Mouse (Mus musculus) limb, embryonic 11.5 days (tissue): Measurements from ENCODE around the gene Abcc4. TPM values are rescaled to one million over a fixed set of nuclear protein-coding genes. Genes with fewer than 3 reads are reported as not detected.

Experiments used
- ATAC-seq: fragments of 200-750 bp; cut with Nextera tagmentation; 2 replicates; pipeline ENCODE4 v1.8.0; 2017; ENCODE audit warnings: low read depth; ENCODE audit not compliant: insufficient number of reproducible peaks, low FRiP score, low TSS enrichment
- DNase-seq: peaks from one replicate; pipeline ENCODE4 v3.0.0-alpha.2; 2015; ENCODE audit warnings: low spot score
- H3K27ac ChIP-seq: fragments of 300-500 bp; sonication (generic); replicated peaks from 2 replicates; pipeline ENCODE4 v1.5.1; 2014; ENCODE audit warnings: low read depth, mild to moderate bottlenecking, low read length
- H3K27me3 ChIP-seq: fragments of 300-500 bp; sonication (generic); 2 replicates; pipeline ENCODE4 v1.6.1; 2014; ENCODE audit warnings: mild to moderate bottlenecking, low read length, mixed read lengths; ENCODE audit not compliant: control insufficient read depth, insufficient read depth
- H3K36me3 ChIP-seq: fragments of 300-500 bp; sonication (generic); 2 replicates; pipeline ENCODE4 v1.6.1; 2014; ENCODE audit warnings: mild to moderate bottlenecking, low read length, moderate library complexity, mixed read lengths; ENCODE audit not compliant: control insufficient read depth, insufficient read depth
- H3K4me1 ChIP-seq: fragments of 300-500 bp; sonication (generic); 2 replicates; pipeline ENCODE4 v1.6.1; 2014; ENCODE audit warnings: low read length, mixed read lengths; ENCODE audit not compliant: control insufficient read depth, insufficient read depth
- H3K4me2 ChIP-seq: fragments of 300-500 bp; sonication (generic); 2 replicates; pipeline ENCODE4 v1.6.1; 2014; ENCODE audit warnings: low read depth, mild to moderate bottlenecking, moderate library complexity; ENCODE audit not compliant: severe bottlenecking
- H3K4me3 ChIP-seq: fragments of 300-500 bp; sonication (generic); 2 replicates; pipeline ENCODE4 v1.5.1; 2014; ENCODE audit warnings: low read depth, low read length
- H3K9ac ChIP-seq: fragments of 300-500 bp; sonication (generic); 2 replicates; pipeline ENCODE4 v1.6.1; 2014; ENCODE audit warnings: mild to moderate bottlenecking, low read length
- H3K9me3 ChIP-seq: fragments of 300-500 bp; sonication (generic); 2 replicates; pipeline ENCODE4 v1.6.1; 2016; ENCODE audit warnings: low read length; ENCODE audit not compliant: control insufficient read depth
- WGBS: fragments of 180-500 bp; shearing (Covaris S2); extraction: QIAGEN DNeasy Blood & Tissue Kit; methylation state at CpG from one replicate; pipeline ENCODE4 v1.1.7; 2014; 5-methylcytosine and 5-hydroxymethylcytosine counted together
- polyA plus RNA-seq: library from polyadenylated mRNA; unstranded; fragments of >200 nt; fragmentation: Nextera tagmentation; extraction: Ambion mirVana; gene quantifications from 2 replicates; pipeline ENCODE4 v1.2.1, GENCODE M21; 2014

Abcc4 gene
- 2.9 TPM in 2 replicates for polyA plus RNA-seq

DNA sequence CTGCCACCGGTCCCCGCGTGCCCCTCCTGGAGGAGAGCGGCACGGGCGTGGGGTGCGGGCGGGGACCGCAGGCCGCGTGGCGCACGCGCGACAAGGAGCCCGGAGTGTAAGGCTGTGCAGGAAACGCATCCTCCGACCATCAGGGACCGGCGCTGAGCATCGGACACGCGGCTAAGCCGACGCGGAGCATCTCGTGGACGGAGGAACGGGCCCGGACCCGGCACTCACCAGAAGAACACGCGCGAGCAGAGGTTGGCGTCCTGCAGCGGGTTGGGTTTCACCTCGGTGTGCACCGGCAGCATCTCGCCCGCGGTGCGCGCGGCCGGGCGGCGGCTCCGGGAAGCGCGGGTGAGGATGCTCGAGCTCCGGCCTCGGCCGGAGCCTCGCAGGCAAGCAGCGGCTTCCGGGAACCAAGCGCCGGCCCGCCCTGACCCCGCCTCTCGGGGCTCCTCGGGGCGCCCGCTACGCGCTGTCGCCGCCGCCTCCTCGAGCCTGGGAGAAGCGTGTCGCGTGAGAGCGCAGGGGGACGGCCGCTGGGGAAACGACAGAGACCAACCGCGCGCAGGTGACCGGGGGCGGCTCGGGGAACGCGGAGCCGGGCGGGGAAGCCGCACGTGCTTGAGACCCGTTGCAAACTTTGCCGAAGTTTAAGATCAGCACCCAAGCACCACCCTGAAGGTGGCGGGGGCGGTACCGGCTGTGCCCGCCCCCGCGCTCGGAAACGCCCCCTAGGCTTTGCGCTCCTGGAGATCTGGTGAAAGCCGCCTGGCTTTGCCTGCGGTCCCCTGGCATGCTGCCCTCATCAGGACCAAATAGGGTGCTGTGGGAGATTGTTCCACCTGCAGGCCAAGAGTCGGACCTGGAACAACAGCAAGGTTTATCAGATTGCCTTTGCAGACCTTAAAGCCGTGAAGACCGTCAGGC lies at the start of gene Abcc4:
Gene Abcc4 (minus strand): TSS at position 412 of the 924 bp plus-strand sequence.
- Histone ChIP-seq H3K4me2 (peak within 1 kb of the TSS; percentile 99), H3K36me3 (no peaks in the 10 kb centered on the region), H3K4me1 (0 out of 2 replicates have a peak, but pooled peaks cover 12% of the 10 kb centered on the region), H3K4me3 (peak within 1 kb of the TSS; percentile 59), H3K27ac (no peak within 1 kb of the TSS), H3K9ac (peak within 1 kb of the TSS; percentile 59), H3K9me3 (no peaks in the 10 kb centered on the region), H3K27me3 (peaks cover 32% of the 10 kb centered on the region)
- WGBS: under 1% methylated on average over 106 of the region's 106 CpGs
- DNase-seq: peak; percentile 76
- ATAC-seq: peak; percentile 48; the same call in 1 of the 2 replicates

DNA sequence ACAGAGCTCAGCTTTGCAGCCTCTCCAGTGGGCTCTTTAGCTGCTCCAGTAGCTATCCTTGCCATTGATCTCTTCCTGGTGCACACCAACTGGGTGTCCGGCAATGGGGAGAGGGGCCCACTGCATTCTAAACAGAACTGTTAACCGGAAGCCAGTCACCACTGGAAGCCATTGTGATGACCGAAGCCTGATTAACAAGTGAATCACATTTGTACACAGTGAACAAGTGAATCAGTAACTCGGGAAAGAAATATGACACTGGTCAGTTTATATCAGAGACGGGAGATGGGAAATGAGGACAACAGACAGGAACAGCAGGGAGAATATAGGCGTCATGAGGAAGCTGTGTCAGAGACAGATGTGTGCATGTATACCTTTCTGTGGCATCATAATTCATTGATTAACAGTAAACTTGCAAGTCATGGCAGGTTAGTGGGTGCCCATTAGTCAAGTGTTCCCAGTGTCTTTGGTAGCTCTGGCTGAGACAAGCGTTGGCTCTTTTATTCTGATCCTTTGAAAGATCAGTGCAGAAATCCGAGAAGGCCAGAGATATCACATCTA lies 45.3 kb upstream of the Abcc4 start:
- Histone ChIP-seq H3K27me3 (no peaks in the 10 kb centered on the region), H3K4me2 (no peak overlapping the region), H3K4me1 (no peaks in the 10 kb centered on the region), H3K27ac (no peak overlapping the region), H3K4me3 (no peak overlapping the region), H3K36me3 (no peaks in the 10 kb centered on the region), H3K9me3 (no peaks in the 10 kb centered on the region), H3K9ac (no peak overlapping the region)
- 87% methylated on average over 8 of the region's 8 CpGs for WGBS
- ATAC-seq (no peak), DNase-seq (no peak)

DNA sequence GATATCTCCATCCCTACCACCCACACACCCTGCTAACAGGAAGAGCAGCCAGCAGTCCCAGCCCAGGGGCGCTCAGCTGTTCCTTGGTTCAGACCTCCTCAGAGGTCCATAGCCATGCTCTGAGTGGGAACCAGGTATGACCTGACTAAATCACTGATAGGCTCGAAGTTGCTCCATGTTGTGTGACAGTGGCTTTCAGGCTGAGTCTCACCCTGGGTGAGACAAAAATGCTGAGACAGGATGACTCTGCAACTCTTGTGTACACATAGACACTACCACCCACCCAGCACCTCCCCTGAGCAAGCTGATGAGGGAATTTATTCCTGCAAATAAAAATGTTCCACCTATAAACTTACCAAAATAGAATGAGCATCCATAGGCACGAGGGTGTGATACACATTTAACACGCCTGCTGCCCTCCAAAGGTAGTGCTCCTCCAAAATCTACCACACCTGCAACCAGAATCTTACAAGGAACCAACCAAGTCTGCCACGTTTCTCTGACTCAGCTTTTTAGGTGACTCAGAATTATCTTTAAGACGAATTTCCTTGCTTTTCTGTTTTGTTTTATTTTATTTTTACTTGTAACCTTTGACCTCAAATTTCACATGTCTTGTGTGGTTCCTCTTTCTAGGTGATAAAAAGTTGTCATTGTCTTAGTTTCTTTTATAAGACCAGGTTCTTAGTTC lies 44.6 kb upstream of the Abcc4 start:
- Histone ChIP-seq H3K9ac (no peak overlapping the region), H3K27ac (no peak overlapping the region), H3K27me3 (no peaks in the 10 kb centered on the region), H3K4me1 (no peaks in the 10 kb centered on the region), H3K36me3 (no peaks in the 10 kb centered on the region), H3K9me3 (no peaks in the 10 kb centered on the region), H3K4me3 (no peak overlapping the region), H3K4me2 (no peak overlapping the region)
- ATAC-seq (no peak), DNase-seq (no peak)
- WGBS: 86% methylated on average over 6 of the region's 6 CpGs

DNA sequence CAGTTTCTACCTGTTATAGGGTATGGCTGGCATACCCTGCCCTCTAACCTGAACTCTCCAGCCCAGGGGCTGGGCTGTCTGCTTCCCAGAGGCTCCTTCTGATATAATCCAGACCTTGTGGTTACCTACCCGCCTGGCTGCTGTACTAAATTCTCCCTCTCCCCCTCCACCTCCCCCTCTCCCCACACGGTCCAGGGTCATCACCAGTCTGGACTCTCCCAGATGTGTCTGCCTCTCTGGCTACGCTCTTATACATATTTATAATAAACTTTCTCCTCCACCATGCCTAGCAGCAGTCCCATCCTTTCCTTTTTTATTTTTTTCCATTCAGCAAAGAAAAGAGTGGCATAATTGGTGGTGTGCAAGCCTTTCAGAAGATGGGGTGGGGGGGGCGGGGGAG lies 43.7 kb upstream of the Abcc4 start:
- DNase-seq (no peak), ATAC-seq (no peak)
- Histone ChIP-seq H3K9ac (no peak overlapping the region), H3K4me1 (no peaks in the 10 kb centered on the region), H3K4me3 (no peak overlapping the region), H3K4me2 (no peak overlapping the region), H3K9me3 (no peaks in the 10 kb centered on the region), H3K27ac (no peak overlapping the region), H3K27me3 (no peaks in the 10 kb centered on the region), H3K36me3 (no peaks in the 10 kb centered on the region)
- WGBS: 51% methylated on average over 4 of the region's 4 CpGs

DNA sequence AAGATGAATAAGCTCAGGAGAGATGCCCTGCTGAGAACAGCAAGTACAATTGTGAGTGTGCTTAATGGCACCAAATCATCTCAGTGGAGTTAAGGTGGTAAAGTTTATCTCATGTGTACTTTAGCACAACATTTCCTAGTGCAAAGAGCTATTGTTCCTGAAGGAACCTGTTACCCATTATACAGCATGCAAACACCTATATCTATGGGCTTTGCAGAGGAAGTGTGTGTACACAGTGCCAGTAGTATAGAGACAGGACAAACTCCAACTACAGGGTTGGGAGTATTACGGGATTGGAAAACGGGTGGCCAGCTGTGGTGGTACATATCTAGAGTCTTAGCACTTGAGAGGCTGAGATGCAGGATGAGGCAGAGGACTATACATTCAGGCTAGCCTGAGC lies 43.0 kb upstream of the Abcc4 start:
- Histone ChIP-seq H3K4me2 (no peak overlapping the region), H3K4me3 (no peak overlapping the region), H3K36me3 (no peaks in the 10 kb centered on the region), H3K27ac (no peak overlapping the region), H3K4me1 (no peaks in the 10 kb centered on the region), H3K9me3 (no peaks in the 10 kb centered on the region), H3K9ac (no peak overlapping the region), H3K27me3 (no peaks in the 10 kb centered on the region)
- 93% methylated on average over 2 of the region's 2 CpGs for WGBS
- ATAC-seq (no peak), DNase-seq (no peak)

DNA sequence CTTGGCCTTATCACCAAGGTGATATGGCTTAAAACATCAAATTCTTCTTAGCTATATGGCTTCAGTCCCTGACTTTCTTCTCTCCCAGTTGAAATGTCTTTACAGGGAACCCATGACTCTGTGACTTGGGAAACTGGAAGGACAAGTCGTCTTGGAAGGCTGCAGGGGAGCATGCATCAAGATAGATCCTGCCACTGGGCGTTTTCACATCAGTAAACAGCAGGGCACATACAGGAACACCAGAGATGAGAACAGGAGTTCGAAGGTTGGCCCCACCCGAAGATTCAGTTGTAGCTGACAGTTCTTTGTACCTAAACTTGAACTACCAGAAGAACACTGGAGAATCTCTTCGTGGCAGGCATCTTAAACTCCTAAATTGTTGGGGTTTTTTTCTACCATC lies 36.8 kb upstream of the Abcc4 start:
- Histone ChIP-seq H3K9me3 (0 out of 2 replicates have a peak, but pooled peaks cover 2% of the 10 kb centered on the region), H3K4me1 (no peaks in the 10 kb centered on the region), H3K4me3 (no peak overlapping the region), H3K36me3 (no peaks in the 10 kb centered on the region), H3K27ac (no peak overlapping the region), H3K27me3 (no peaks in the 10 kb centered on the region), H3K4me2 (no peak overlapping the region), H3K9ac (no peak overlapping the region)
- 79% methylated on average over 5 of the region's 5 CpGs for WGBS
- no peak for ATAC-seq
- no peak for DNase-seq

DNA sequence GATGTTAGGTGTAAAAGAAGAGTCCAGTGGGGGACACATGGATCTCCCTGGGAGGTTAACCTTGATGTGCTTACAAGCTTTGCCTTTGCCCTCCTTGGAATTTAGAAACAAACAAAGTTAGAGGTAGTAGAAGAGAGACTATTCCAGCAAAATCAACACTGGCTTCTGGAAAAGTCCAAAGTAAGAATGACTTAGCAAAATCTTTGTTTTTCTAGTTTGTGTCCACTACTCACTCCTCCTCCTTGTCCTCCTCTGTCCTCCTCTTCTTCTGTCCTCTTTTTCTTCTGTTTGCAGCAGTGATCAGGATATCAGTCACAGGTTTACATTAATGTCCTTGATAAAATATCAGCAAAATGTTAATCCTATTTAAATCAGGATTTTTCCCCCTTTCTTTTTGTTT lies 35.8 kb upstream of the Abcc4 start:
- Histone ChIP-seq H3K36me3 (no peaks in the 10 kb centered on the region), H3K4me1 (no peaks in the 10 kb centered on the region), H3K9ac (no peak overlapping the region), H3K27me3 (no peaks in the 10 kb centered on the region), H3K4me3 (no peak overlapping the region), H3K27ac (no peak overlapping the region), H3K9me3 (0 out of 2 replicates have a peak, but pooled peaks cover 2% of the 10 kb centered on the region), H3K4me2 (no peak overlapping the region)
- ATAC-seq: no peak
- no peak for DNase-seq

DNA sequence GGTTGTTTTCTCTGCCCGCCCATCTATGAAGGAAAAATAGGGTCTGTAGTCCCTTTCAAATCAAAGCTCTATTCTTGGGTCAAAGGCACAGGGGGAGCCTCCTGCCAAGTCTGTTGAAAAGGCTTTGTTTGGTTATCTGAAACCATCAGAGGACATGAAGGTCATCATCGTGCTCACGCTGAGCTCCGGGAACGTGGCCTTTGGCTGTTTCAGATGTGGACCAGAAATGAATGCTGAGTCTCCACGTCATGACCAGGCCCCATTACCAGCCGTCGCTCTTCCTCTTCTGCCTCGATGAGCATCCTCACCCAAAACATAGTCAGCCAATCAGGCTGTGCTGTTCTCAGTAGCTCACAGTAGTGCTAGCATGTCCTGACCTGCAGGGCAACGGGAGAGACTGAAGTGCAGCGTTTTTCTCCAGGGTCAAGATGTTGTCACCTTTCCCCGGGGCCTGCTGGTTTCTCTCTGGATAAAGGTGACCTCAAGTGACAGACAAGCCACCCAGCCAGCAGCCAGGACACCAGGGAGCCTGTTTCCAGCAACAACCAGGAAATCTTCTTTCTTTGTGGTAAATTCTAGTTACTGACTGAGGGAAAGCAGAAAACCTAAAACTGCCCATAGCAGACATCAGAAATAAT lies 31.4 kb upstream of the Abcc4 start:
- H3K27me3 ChIP-seq: no peaks in the 10 kb centered on the region
- 59% methylated on average over 12 of the region's 12 CpGs for WGBS
- H3K4me1 ChIP-seq: no peaks in the 10 kb centered on the region

More for the DNA sequence above, 31.4 kb upstream of the Abcc4 start:
- ATAC-seq: no peak
- Histone ChIP-seq H3K9ac (no peak overlapping the region), H3K36me3 (no peaks in the 10 kb centered on the region), H3K27ac (no peak overlapping the region), H3K4me2 (no peak overlapping the region), H3K9me3 (0 out of 2 replicates have a peak, but pooled peaks cover 2% of the 10 kb centered on the region), H3K4me3 (no peak overlapping the region)
- DNase-seq: no peak
